Mouse (Mus musculus): ENCODE data around the gene Ifrd2.

DNA sequence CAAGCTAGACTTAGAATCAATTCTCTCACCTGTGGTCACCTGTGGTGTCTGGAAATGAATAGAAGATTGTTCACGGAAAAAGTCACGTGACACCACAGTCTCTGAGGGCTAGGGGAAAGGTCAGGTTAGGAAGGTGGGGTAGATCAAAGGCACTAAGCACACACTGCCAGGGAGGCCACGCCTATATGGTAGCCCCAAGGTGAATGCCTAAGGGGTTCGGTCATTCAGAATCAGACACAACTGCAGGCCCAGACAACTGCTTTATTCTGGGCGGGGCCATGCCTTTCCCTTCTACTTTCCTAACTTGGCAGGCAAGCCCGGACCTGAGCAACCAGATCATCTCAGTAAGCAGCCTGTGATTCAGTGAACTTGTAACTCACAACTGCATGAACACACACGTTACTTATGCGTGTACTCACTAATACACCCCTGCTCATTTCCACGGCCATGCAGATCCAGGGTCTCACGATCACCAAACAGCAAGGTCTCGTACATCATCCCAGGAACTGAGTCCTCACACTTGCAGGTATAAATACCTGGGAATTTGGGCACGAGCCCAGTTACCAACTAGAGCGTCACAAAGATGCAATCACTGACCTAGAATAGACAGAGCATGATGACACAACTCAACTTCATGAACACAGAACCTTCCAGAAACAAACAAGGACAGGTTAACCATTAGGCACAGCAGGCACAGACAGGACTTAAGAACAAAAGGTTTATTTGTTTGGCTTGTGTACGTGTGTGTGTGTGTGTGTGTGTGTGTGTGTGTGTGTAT is 11.7 kb upstream of the Ifrd2 start:
- TF ChIP-seq CTCF (IDR thresholded peaks at IDR 0.05; ENCODE audit: low read depth) (no peak), EP300 (IDR thresholded peaks at IDR 0.05; ENCODE audit: low read depth) (no peak)

Data from liver, embryonic 14.5 days (tissue).